Mouse (Mus musculus): ENCODE results near the gene Timm9.

DNA sequence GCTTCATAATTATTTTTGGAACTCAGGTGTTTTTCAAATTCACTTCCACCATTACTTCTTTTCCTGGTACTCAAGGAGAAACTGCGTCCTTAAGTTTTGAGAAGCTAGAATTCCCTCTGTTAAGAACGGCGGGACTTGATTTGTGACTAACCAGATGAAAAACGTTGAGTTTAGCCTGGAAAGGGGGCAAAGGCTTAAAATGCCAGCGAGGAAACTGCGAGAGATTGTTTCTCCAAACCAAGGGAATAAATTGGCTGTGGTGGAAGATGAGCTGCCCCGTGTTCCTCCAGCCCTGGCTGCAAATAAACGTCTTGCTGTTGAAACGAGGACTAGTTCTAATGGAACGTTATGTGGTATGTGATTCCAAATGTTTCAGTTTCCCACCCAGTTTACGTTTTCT lies 1.2 kb upstream of the Timm9 start:
- no peak for TF ChIP-seq EP300 (IDR thresholded peaks at IDR 0.05; ENCODE audit: low read length)
- TF ChIP-seq CTCF (conservative IDR thresholded peaks at IDR 0.05 in 1 of 2, IDR thresholded peaks at IDR 0.05 in 1 of 2; ENCODE audit: low read depth in 2 of 2, low read length in 2 of 2): no peak
- no peak for TF ChIP-seq ZC3H11A (IDR thresholded peaks at IDR 0.05; ENCODE audit: low read depth, low read length)
- no peak for TF ChIP-seq POLR2A (IDR thresholded peaks at IDR 0.05; ENCODE audit: low read depth, low read length)

Measured in CH12.LX (cell line).